Mouse (Mus musculus): Measurements from ENCODE around the gene Hpse.

GRCm38 (mm10) chr5:100736919-100737318 lies 17.4 kb upstream of the Hpse start:
- TF ChIP-seq CTCF (IDR thresholded peaks at IDR 0.05; ENCODE audit: low read depth) = no peak
- TF ChIP-seq EP300 (IDR thresholded peaks at IDR 0.05; ENCODE audit: low read depth) = no peak
